Mouse (Mus musculus) testis, adult 2 months (tissue): ENCODE results near the gene Mitf.

Experiments
- CTCF ChIP-seq: fragments of 200-500 bp; IDR thresholded peaks from 2 replicates; pipeline ENCODE4 v1.5.1; 2012; ENCODE audit warnings: low read depth, mild to moderate bottlenecking, inconsistent platforms, low read length, moderate library complexity; ENCODE audit not compliant: control insufficient read depth, insufficient read depth, insufficient replicate concordance
- POLR2A ChIP-seq: fragments of 200-500 bp; IDR thresholded peaks from 2 replicates; pipeline ENCODE4 v1.6.1; 2012; ENCODE audit warnings: low read depth, mild to moderate bottlenecking, inconsistent platforms, low read length, moderate library complexity; ENCODE audit not compliant: control insufficient read depth

- TF ChIP-seq CTCF = no peak
- TF ChIP-seq POLR2A = no peak
These were observed 143.4 kb downstream of the Mitf start for GRCm38 (mm10) chr6:97950033-97950881.
